Mouse (Mus musculus) hindbrain, embryonic 16.5 days (tissue): Measurements from ENCODE around the gene Bcap31. TPM values are rescaled to one million over a fixed set of nuclear protein-coding genes. Genes with fewer than 3 reads are reported as not detected.
A peak's percentile ranks its signal among the peaks of the same experiment; 100 is the strongest.

Source experiments
- ATAC-seq: fragments of 200-750 bp; cut with Nextera tagmentation; 2 replicates; pipeline ENCODE4 v1.8.0; 2017; ENCODE audit warnings: moderate TSS enrichment, moderate library complexity
- H3K27ac ChIP-seq: fragments of 300-500 bp; sonication (generic); 2 replicates; pipeline ENCODE4 v1.5.1; 2014; ENCODE audit warnings: low read depth, mild to moderate bottlenecking, control low read depth, low read length, moderate library complexity
- H3K27me3 ChIP-seq: fragments of 300-500 bp; sonication (generic); replicated peaks from 2 replicates; pipeline ENCODE4 v1.6.1; 2014; ENCODE audit warnings: low read length; ENCODE audit not compliant: control insufficient read depth, insufficient read depth
- H3K36me3 ChIP-seq: fragments of 300-500 bp; sonication (generic); 2 replicates; pipeline ENCODE4 v1.6.1; 2014; ENCODE audit warnings: mild to moderate bottlenecking, low read length, moderate library complexity, mixed read lengths; ENCODE audit not compliant: control insufficient read depth, insufficient read depth
- H3K4me1 ChIP-seq: fragments of 300-500 bp; sonication (generic); 2 replicates; pipeline ENCODE4 v1.6.1; 2014; ENCODE audit warnings: low read depth, low read length; ENCODE audit not compliant: control insufficient read depth, insufficient read depth
- H3K4me2 ChIP-seq: fragments of 300-500 bp; sonication (generic); 2 replicates; pipeline ENCODE4 v1.6.1; 2014; ENCODE audit warnings: mild to moderate bottlenecking, low read length, control low read depth, moderate library complexity
- H3K4me3 ChIP-seq: fragments of 300-500 bp; sonication (generic); 2 replicates; pipeline ENCODE4 v1.5.1; 2014; ENCODE audit warnings: mild to moderate bottlenecking, low read length, control low read depth, moderate library complexity
- H3K9ac ChIP-seq: fragments of 300-500 bp; sonication (generic); 2 replicates; pipeline ENCODE4 v1.6.1; 2014; ENCODE audit warnings: low read depth, mild to moderate bottlenecking, control low read depth, low read length, moderate library complexity
- H3K9me3 ChIP-seq: fragments of 300-500 bp; sonication (generic); 2 replicates; pipeline ENCODE4 v1.6.1; 2014; ENCODE audit warnings: mild to moderate bottlenecking, low read length, moderate library complexity; ENCODE audit not compliant: control insufficient read depth
- WGBS: fragments of 180-500 bp; shearing (Covaris S2); extraction: QIAGEN DNeasy Blood & Tissue Kit; methylation state at CpG from one replicate; pipeline ENCODE4 v1.1.7; 2014; 5-methylcytosine and 5-hydroxymethylcytosine counted together
- polyA plus RNA-seq: library from polyadenylated mRNA; unstranded; fragments of >200 nt; fragmentation: Nextera tagmentation; extraction: Ambion mirVana; gene quantifications from 2 replicates; pipeline ENCODE4 v1.2.1, GENCODE M21; 2015

Gene Bcap31
- polyA plus RNA-seq, 1 experiment from 2014 or later: 154 TPM

GRCm38 (mm10) chrX:73650869-73651268, 65.1 kb downstream of the Bcap31 start:
- no peak for ATAC-seq
- Histone ChIP-seq H3K9ac (no peak overlapping the region), H3K4me1 (no peaks in the 10 kb centered on the region), H3K27me3 (no peaks in the 10 kb centered on the region), H3K27ac (no peak overlapping the region), H3K36me3 (no peaks in the 10 kb centered on the region), H3K4me2 (no peak overlapping the region), H3K9me3 (no peaks in the 10 kb centered on the region), H3K4me3 (no peak overlapping the region)
- 73% methylated on average over 3 of the region's 3 CpGs for WGBS

GRCm38 (mm10) chrX:73645121-73645520, 70.9 kb downstream of the Bcap31 start:
- Histone ChIP-seq H3K9me3 (no peaks in the 10 kb centered on the region), H3K9ac (no peak overlapping the region), H3K36me3 (no peaks in the 10 kb centered on the region), H3K4me2 (no peak overlapping the region), H3K27me3 (peaks cover 7% of the 10 kb centered on the region; the same call in 1 of the 2 replicates), H3K27ac (no peak overlapping the region), H3K4me1 (no peaks in the 10 kb centered on the region), H3K4me3 (no peak overlapping the region)
- 25% methylated on average over 4 of the region's 4 CpGs for WGBS
- ATAC-seq: no peak

GRCm38 (mm10) chrX:73639901-73640469, 76.0 kb downstream of the Bcap31 start:
- Histone ChIP-seq H3K27me3 (peaks cover 42% of the 10 kb centered on the region), H3K9ac (no peak overlapping the region), H3K4me2 (peak overlapping the region; percentile 53), H3K4me1 (peaks cover 7% of the 10 kb centered on the region), H3K4me3 (peak overlapping the region; percentile 7), H3K27ac (no peak overlapping the region), H3K9me3 (no peaks in the 10 kb centered on the region), H3K36me3 (no peaks in the 10 kb centered on the region)
- 19% methylated on average over 34 of the region's 41 CpGs for WGBS
- ATAC-seq: no peak

GRCm38 (mm10) chrX:73639255-73639675, 76.7 kb downstream of the Bcap31 start, which contains the start of gene Dusp9:
Dusp9 (plus strand) TSS chrX:73639419.
- no peaks in the 10 kb centered on the region for H3K36me3 ChIP-seq
- H3K4me2 ChIP-seq: peak within 1 kb of the TSS; percentile 53
- 0 out of 2 replicates have a peak within 1 kb of the TSS, but pooled peaks have one; percentile 11 for H3K9ac ChIP-seq
- H3K4me3 ChIP-seq: peak within 1 kb of the TSS; percentile 29
- peak; percentile 76 for ATAC-seq
- H3K9me3 ChIP-seq: no peaks in the 10 kb centered on the region
- peaks cover 43% of the 10 kb centered on the region for H3K27me3 ChIP-seq
- WGBS: 21% methylated on average over 27 of the region's 28 CpGs
- peaks cover 7% of the 10 kb centered on the region for H3K4me1 ChIP-seq
- H3K27ac ChIP-seq: no peak within 1 kb of the TSS

GRCm38 (mm10) chrX:73637415-73637814, 78.6 kb downstream of the Bcap31 start:
- peak overlapping the region; percentile 80 for H3K4me2 ChIP-seq
- H3K27me3 ChIP-seq: peaks cover 43% of the 10 kb centered on the region
- H3K36me3 ChIP-seq: no peaks in the 10 kb centered on the region
- H3K4me1 ChIP-seq: peaks cover 7% of the 10 kb centered on the region
- peak overlapping the region; percentile 42 for H3K4me3 ChIP-seq
- no peak for ATAC-seq
- H3K27ac ChIP-seq: no peak overlapping the region
- 10% methylated on average over 13 of the region's 19 CpGs for WGBS
- H3K9me3 ChIP-seq: no peaks in the 10 kb centered on the region
- H3K9ac ChIP-seq: peak overlapping the region; percentile 38; the same call in 1 of the 2 replicates

Other genes starting within 250 kb of the Bcap31 start
- 23.2 and 40.9 TPM in 2 replicates for gene Bgn, start 232.6 kb downstream of the Bcap31 start, polyA plus RNA-seq
- gene Atp2b3, start 213.1 kb downstream of the Bcap31 start, polyA plus RNA-seq: 8.9 and 9.1 TPM in 2 replicates
- gene Dusp9, start 76.8 kb downstream of the Bcap31 start, polyA plus RNA-seq: 0.67 and 0.84 TPM in 2 replicates
- gene Pnck, start 56.1 kb downstream of the Bcap31 start, polyA plus RNA-seq: 176 and 194 TPM in 2 replicates
- 6.0 and 7.1 TPM in 2 replicates for gene Slc6a8, start 43.0 kb downstream of the Bcap31 start, polyA plus RNA-seq
- gene Abcd1, start 422 bp upstream of the Bcap31 start, polyA plus RNA-seq: 13.1 and 13.2 TPM in 2 replicates
- gene Plxnb3, start 40.9 kb upstream of the Bcap31 start, polyA plus RNA-seq: 0.90 and 1.2 TPM in 2 replicates
- gene Srpk3, start 58.2 kb upstream of the Bcap31 start, polyA plus RNA-seq: 1.9 and 4.4 TPM in 2 replicates
- gene Idh3g, start 70.7 kb upstream of the Bcap31 start, polyA plus RNA-seq: 275 and 285 TPM in 2 replicates
- gene Ssr4, start 70.9 kb upstream of the Bcap31 start, polyA plus RNA-seq: 145 and 162 TPM in 2 replicates
- gene Pdzd4, start 108.8 kb upstream of the Bcap31 start, polyA plus RNA-seq: 3.1 and 4.0 TPM in 2 replicates
- 0.11 and 0.20 TPM in 2 replicates for gene Avpr2, start 175.9 kb upstream of the Bcap31 start, polyA plus RNA-seq
- 109 and 139 TPM in 2 replicates for gene L1cam, start 179.9 kb upstream of the Bcap31 start, polyA plus RNA-seq
- 2.7 TPM in 2 replicates for gene Arhgap4, start 205.7 kb upstream of the Bcap31 start, polyA plus RNA-seq
- gene Naa10, start 205.8 kb upstream of the Bcap31 start, polyA plus RNA-seq: 89.5 and 92.9 TPM in 2 replicates
- gene Renbp, start 214.7 kb upstream of the Bcap31 start, polyA plus RNA-seq: 15.2 and 16.8 TPM in 2 replicates